Mouse (Mus musculus): Measurements from ENCODE around the gene Fam71b.
A peak's percentile ranks its signal among the peaks of the same experiment; 100 is the strongest.
"Not testable (repeated sequence)": the region's sequence is repeated elsewhere in the genome, so short reads cannot be mapped to it uniquely, and the experiment has no call there.

Fam71b gene

DNA sequence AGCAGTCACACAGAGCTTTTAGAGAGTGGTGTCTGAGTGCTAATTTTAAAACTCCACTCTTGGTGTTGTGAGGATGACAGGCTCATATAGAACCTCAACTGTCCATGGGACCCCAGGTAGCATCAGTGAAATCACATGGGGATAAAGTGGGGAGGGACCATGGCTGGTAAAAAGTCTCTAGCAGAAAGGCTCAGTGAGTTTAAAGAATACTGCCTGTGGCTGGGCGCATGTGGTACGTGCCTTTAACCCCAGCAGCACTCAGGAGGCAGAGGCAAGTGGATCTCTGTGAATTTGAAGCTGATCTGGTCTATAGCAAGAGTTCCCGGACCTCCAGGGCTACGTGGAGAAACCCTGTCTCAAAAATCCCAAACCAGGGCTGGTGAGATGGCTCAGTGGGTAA lies 13.9 kb upstream of the Fam71b start:
- no peak for DNase-seq (ENCODE audit: low spot score in 2 of 2)

DNA sequence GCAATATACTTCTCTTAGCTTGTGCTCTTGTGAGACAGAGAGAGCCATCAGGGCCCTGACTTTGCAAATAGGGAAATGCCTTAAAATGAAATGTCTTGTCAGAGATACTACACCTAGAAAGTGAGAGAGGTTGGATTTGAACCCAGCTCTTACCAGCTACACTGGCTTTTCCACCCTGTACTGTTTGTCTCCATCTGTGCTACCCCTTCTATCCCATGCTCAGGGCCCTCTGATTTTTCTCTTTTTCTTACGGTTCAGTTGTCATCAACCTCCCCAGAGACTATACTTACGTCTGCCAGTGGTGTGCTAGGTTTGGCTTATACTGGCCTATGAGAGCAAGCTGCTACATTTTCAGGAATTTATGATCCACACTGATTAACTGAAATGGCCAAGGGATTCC lies 11.4 kb upstream of the Fam71b start:
- no peak for DNase-seq (ENCODE audit: low spot score in 2 of 2)

DNA sequence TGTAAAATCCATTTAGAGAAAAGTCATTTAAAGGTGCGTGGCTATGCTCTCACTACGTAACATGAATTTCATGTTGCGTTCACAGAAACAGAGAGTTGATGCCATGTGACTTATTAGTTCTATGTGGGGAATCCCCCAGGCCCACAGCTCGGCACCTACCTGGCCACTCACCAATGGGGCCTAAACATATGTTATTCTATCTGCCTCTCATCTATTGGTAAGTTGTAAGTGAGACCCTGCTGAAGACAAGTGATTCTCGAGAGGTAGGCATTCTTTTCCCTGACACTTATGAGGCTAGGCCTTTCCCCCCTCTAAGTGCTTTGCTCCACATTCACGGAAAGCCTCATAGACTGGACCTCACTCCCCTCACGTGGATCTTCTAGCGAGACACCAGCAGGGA lies 9.8 kb upstream of the Fam71b start:
- peak in 1 of 2 experiments; percentile 29 for DNase-seq (ENCODE audit: low spot score in 2 of 2)

DNA sequence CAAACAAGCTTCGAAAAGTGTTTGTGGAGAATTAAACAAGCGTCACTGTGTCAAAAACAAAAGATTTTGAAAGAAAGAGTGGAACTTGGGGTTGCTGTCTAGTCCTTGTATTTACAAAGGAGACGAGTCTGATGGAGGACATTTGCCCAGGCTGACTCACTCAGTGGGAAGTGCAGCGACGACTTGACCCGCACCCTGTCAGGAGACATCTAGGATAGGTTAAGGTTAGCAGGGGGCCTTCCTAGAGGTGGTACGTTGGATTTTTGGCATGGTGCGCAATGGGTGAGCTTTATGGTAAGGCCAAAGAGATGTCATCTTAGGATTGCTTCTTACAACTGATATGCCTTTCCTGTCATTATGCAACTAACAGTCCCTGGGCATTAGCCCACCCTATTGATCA lies 9.3 kb upstream of the Fam71b start:
- no peak for DNase-seq (ENCODE audit: low spot score in 2 of 2)

DNA sequence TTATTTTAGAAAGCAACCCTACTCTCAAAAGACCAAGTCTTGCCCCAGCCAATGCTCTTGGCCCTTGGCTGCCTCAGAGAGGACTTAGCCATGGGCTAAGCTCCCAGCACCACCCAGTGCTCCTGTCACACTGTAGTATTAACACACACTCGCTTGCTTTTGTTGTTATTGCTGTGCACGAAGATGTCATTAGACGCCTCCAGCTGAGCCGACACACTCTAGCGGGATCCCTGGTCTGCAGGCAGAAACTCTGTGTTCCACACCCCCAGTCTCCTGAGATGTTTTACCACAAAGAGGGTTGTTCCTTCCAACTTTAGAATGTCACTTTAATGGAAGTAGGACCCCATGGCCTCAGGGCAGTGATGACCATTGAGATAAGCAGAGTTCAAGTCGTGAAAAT lies 7.9 kb upstream of the Fam71b start:
- DNase-seq (ENCODE audit: low spot score in 2 of 2), result no peak

DNA sequence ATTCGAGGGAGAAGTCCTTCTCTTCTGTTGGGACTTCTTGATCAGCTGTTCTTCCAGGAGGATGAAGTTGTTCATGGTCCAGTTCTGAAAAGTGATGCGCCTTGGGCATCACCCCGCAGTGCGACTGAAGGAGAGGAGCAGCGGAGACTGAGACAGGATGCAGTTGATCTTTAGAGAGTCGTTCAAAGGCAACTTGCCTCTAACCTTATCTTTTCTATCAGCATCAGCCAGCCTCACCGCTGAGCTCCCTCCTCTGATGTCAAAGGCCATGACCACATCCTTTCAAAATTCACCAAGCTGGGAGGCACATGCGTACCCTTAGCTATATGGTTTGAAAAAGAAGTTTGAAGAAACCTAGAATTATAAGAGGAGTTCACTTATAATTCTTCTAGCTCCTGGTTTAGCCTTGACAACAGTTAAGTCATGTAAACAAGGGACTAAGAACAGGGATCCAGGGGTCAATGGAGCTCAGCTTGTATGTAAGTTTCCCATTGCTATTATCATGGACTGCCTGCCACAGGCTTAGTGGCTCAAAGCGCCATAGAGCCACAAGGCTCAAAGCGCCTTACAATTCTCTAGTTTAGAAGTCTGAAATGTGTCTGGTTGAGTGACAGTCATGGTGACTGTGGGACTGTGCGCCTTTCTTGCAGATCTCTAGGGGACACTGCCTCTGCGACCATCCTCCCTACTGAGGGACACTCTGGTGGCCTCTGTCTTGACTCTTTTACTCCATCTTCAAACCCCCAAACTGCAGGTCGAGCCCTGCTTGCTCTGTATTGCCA lies 6.8 kb upstream of the Fam71b start, which contains the start of gene Itk:
Gene Itk, minus strand, starts transcription at position 180 of the 782 bp plus-strand sequence.
- peak; percentile 79 to 88 for DNase-seq (ENCODE audit: low spot score in 2 of 2)

DNA sequence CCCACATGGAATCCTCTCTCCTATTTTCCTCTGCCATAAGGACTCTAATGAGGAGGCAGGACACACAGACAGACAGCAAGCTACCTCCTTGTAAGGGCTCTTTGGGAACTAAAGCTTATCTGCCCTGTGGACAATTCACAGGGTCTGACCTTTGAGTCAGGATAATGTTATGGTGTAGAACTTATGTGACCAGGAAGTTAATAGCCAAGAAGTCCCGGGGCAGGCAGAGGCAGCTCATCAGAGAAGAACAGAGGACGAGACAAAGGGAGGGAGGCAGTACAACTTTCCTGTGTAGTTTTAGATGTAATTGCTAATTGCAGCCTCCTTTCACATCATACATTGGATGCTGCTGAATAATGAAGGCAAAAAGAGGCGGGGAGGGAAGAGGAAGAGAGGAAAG lies 5.7 kb upstream of the Fam71b start:
- no peak for DNase-seq (ENCODE audit: low spot score in 2 of 2)

DNA sequence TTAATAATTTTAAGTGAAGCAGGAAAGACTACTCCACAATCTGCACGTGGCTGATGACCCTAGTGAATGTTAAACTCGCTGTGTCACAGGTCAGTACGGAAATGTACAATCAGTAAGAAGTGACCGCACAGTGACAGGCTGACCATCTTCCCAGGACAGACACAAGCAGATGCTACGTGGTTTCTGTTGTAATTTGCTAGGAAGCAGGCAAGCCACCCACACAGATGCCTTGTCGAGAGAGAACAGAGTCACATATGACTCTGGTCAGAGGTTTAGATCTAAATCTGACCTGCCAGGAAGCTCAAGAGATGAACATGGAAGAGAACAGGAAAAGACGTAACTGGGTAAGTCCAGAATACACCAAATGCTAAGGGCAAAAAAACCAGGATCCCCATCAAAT lies 3.5 kb upstream of the Fam71b start:
- DNase-seq (ENCODE audit: low spot score in 2 of 2), result no peak

DNA sequence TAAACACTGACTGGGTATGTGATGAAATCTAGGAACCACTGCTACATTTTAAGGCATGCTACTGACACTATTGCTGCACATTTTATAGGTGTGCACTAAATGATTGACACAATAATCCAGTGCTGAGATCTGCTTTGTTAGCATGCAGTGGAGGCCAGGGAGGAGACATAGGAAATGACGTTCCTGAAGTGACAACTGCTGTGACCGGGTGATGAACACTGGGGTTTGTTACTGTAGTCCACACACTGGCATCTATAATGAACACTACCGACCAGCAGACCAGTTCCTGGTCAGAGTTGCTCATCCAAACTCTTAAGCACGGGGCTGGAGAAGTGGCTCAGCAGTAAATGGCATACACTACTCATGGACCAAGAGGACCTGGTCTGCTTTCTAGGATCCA lies 2.9 kb upstream of the Fam71b start:
- DNase-seq (ENCODE audit: low spot score in 2 of 2), result no peak

DNA sequence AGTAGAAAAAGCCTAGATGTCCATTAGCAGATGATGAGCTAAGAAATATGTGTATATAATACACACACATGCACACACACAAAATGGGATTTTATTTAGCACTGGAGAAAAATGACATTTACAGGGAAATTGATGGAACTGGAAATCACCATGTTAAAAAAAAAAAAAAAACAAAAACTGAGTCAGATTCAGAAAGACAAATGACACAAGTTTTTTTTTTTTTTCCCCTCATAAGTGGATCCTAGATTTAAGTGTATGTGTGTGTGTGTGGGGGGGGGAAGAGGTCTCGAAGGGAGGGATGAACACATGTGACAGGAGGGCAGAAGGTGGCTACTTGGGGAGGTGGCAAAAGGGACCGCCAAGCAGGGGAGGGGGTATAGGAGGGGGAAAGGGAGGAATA lies 1.3 kb upstream of the Fam71b start:
- no peak for DNase-seq (ENCODE audit: low spot score in 2 of 2)

DNA sequence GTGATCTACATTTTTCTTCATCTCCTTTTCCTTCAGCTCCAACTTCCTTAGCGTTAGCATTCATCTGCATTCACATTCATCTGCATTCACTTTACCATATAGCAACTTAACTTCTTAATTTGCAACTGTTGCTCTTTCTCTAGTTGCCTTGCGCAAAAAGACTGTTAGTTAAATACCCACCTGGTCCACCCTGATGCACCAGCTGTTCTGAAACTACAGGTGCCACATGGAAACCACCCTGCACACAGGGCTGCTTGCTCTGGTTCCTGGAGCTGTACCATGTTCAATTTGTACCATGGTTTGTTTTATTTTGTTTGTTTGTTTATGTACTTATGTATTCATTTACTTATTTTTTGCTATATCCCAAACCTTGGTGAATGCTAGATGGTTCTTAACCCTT lies 661 bp upstream of the Fam71b start:
- no peak for DNase-seq (ENCODE audit: low spot score in 2 of 2)

DNA sequence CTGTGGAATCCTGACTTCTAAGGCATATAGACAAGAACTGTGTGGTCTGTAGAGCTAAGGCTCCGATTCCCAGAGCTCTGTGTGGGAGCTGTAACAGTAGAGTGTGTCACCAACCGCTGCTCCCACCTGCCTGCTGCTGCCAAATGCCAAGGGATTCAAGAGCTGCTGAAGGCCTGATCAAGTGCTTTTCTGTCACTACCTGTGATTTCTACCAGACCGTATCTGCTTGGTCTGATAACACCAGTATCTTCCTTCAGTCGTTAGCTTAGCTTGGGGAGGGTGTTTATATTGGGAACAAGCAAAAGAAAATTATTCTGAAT lies 461 bp downstream of the Fam71b start:
- no peak for DNase-seq (ENCODE audit: low spot score in 2 of 2)

DNA sequence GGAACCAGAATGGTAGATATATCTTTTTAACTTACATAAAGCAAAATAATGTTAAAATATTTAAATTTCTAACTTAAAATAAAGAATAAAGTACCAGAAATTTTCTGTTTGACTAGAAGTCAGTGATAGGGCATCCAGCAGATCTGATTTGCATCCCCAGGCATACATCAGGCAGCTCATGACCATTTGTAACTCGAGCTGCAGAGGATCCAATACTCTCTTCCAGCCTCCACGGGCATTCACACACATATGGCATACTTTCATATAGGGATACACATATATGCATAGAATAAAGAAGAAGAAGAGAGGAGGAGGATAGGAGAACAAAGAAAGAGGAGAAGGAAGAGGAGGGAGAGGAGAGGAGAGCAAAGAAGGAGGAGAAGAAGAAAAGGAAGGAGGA lies 1.5 kb downstream of the Fam71b start:
- DNase-seq (ENCODE audit: low spot score in 2 of 2), result no peak

DNA sequence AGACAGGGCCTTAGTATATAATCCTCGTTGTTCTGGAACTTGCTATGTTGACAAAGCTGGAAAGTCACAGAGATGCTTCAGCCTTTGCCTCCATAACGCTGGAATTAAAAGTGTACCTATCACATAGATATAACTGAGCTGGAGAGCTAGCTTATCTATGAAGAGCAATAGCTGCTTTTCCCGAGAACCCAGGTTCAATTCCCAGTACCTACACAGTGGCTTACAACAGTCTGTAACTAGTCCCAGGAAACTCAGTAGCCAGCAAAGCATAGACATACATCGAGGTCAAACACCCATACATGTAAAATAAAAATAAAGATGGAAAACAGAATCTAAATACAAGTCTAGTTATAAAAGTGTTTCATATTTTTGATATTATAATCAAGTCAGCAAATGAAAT lies 2.1 kb downstream of the Fam71b start:
- DNase-seq (ENCODE audit: low spot score in 2 of 2), result no peak

DNA sequence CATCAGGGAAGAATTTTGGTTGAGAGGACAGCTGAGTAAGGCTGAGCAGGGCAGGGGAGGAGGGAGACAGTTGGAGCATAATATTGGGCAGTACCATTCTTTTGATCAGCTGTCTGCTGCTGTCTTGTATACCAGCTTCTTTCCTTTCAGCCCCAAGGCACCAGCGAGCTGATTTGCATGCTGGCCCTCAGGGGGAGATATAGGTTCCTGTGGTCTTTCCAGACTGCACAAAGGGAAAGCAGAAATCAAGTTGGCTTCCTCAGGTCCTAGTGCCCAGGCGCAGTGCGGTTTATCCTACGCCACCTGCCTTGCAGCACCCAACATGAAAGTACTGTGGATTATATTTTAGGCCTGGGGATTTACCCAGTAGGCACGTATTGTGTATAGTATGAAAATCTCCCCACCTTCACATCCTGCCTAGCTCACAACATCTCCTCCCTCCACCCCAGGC lies 2.6 kb downstream of the Fam71b start:
- peak; percentile 67 to 82 for DNase-seq (ENCODE audit: low spot score in 2 of 2)

DNA sequence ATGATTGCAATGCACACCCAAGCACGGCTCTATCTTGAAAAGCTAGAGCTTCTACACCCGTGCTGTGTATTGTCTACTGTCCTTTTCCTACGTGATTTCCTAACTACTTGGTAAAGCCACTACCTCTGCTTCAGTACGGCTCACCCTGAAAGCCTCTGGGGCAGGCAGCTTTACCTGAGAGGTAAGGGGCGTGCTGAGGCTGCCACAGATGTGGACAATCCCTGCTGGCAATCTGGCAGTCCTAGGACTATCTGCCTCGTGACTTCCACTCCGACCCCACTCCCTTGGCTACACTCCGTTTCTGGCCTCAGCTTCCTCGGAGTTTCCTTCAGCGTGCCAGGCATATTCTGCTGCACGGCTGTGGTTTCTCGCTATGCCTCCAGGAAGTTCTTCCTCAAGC lies 5.2 kb downstream of the Fam71b start:
- DNase-seq (ENCODE audit: low spot score in 2 of 2), result no peak

DNA sequence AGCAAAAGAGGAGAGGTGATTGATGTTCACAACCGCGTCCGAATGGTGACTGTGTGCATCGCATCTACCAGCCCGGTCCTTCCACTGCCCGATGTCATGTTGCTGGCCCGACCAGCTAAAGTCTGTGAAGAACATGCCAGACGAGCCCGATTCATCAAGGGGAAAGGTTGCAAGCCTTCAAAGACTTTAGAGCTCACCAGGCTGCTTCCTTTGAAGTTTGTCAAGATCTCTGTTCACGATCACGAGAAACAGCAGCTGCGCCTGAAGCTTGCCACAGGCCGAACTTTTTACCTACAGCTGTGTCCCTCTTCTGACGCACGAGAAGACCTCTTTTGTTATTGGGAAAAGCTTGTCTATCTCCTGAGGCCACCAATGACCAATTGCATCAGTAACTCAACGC lies 8.6 kb downstream of the Fam71b start:
- no peak for DNase-seq (ENCODE audit: low spot score in 2 of 2)

DNA sequence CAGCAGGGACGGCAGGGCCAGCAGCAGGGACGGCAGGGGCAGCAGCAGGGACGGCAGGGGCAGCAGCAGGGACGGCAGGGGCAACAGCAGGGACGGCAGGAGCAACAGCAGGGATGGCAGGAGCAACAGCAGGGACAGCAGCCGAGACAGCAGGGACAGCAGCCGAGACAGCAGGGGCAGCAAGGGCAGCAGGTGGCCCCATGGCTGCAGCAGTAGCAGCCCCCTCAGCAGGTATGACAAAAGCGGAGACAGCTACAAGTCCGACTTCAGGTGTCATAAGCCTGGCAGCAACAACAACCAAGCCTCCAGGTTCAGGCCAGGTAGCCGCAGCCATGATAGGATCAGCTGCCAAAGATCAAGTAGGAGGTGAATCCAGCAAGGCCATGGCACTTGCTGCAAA lies 10.4 kb downstream of the Fam71b start:
- no peak for DNase-seq (ENCODE audit: low spot score in 2 of 2)

DNA sequence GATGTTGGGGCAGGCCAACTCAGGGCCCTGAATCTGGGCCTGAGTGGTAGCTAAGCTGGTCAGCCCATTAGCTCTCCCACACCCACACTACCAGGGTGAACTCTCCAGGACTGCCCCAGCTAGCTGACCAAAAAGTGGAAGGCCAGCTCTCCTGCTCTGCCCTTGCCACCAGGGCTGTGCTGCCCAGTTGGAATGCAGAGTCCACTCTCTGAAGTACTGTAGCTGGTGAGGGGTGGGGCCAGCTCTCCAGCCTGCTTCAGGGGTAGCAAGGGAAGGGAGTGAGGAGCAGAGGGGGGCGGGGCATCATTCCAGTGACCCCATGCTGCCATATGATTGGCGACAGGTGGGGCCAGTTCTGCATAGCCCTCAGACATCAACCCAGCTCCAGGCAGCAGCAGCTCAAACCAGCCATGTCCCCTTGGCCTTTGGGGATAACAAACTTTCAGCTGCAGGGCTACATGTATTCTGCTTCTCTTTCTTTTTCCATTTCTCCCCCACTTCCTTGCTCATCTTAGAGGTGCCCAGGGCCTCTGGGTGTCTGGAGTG lies 13.7 kb downstream of the Fam71b start:
- DNase-seq (ENCODE audit: low spot score in 2 of 2), result no peak

DNA sequence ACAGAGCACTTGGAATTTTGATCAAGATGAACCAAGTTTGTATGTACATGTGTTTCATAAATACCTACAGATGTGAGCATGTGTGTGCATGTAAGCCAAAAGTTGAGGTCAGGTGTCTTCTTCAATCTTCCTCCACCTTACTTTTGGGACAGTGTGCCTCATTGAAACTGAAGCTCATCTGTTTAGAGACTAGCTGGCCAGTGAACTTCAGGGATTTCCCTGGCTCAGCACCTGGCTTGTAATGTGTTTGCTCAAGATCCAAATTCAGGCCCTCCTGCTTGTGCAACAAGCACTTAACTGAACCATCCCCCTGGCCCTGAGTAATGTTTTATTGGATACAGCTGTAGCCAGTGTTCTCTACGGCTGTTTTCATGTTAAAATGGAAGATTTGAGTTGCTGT lies 22.1 kb downstream of the Fam71b start:
- no peak for DNase-seq (ENCODE audit: low spot score in 2 of 2)

DNA sequence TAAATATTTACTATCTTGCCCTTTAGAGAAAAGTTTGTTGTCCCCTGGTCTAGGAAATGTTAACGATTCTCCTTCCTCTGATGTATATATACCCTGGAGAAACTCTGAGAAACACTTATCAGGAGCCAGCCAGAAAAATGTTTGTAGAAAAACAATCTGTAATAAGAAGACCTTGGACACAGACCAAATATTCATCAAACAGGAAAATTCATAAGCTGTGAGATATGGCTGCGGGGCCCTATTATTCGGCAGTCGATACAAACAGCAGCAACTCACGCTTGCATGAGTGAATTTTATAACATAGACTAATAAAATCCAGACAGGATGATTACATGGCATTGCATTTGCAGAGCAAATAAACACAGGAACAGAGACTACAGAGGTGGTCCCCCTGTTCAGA lies 22.5 kb downstream of the Fam71b start:
- DNase-seq (ENCODE audit: low spot score in 2 of 2), result no peak

DNA sequence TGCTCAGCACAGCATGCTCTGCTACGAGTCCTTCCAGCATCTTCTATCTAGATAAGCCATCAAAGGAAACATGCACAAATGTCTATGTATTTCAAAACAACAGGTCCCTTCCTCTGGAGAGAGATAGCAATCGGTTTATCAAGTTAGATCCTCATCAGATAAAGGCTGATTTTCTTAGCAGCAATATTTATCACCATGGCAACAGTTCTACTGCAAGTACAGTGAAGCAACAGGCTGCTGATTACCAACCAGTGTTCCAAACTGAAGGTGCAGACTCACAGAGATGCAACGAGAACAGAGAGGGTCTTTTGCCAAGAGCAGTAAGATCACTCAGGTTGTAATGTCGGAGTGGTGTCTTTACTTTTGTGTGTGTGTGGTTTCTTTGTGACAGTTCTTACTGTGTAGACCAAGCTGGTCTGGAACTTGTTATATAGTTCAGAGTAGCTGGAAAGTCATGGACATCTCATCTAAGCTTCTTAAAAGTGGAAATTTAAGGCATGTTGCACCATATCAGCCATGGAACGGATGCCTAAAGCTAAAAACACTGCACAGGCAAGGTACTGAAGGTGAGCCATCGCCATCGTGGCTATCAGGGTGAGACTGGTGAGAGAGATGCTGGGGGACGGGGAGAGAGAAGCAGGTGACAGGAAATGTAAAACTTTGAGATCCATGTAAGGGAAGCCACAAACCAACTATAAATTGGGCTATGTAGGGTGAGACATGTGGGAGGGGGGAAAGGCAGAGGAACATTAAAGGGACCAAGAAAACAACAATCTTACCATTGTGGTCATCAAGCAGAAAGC lies 24.9 kb downstream of the Fam71b start:
- no peak for DNase-seq (ENCODE audit: low spot score in 2 of 2)

DNA sequence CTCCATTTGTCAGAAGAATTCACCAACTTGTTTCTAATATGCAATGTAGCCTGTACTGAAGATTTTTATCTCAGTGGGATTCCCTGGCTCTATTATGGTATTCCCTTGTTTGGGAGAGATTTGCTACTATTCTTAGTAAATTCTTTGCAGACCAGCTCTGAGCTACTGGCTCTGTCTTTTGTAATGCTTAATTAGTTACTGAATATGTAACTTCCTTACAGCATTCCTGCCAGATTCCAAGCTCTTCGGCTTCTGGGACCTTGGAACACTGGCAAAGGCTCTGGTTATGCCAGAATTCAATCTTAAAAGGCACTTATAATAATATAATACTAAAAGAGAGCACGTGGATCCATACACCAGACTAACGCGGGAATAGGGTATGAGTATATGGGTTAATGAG lies 31.8 kb downstream of the Fam71b start:
- not testable (repeated sequence) for DNase-seq (ENCODE audit: low spot score in 2 of 2)

Measured in natural killer cell, adult 2 months (primary cell).